21 mouse cellular contexts compared by ENCODE assay signal in genomic region chr3:41495893-41496292, GRCm38 (mm10). TPM values are rescaled to one million over a fixed set of nuclear protein-coding genes. Genes with fewer than 3 reads are reported as not detected.
DNase-seq lines count a peak whose midpoint lies in the region; ATAC-seq and TF ChIP-seq lines count a peak whose summit lies in the region.
"Had no signal": no experiment of that assay in that cellular context is flagged by ENCODE, and none has a peak within 500 bp of the region (broad histone marks: within the 10 kb centered on the region; RNA-seq: fewer than 3 reads in every experiment).

No protein-coding gene starts in this region.

- ATAC-seq in limb, embryonic 11.5 days (ENCODE audit: insufficient number of reproducible peaks, low FRiP score, low TSS enrichment, low read depth), result no peak
- ATAC-seq: forebrain, embryonic 13.5 days; forebrain, embryonic 15.5 days; forebrain, postnatal 0 days had no signal

- peak; percentile 100 for TF ChIP-seq EP300 in ES-Bruce4 (IDR thresholded peaks at IDR 0.05; ENCODE audit: insufficient read depth, low read depth, low read length)

- H3K4me1 ChIP-seq in limb, embryonic 11.5 days (ENCODE audit: control insufficient read depth, insufficient read depth, low read length), result no peaks in the 10 kb centered on the region
- H3K4me1 ChIP-seq in limb, embryonic 10.5 days, result peaks cover 7% of the 10 kb centered on the region; the same call in 1 of the 2 replicates
- H3K4me1 ChIP-seq in ES-Bruce4 (ENCODE audit: control insufficient read depth, insufficient read depth, low read length), result no peaks in the 10 kb centered on the region
- H3K4me1 ChIP-seq in ES-E14 (ENCODE audit: control insufficient read depth in 2 of 2, insufficient read depth in 2 of 2, low read length in 2 of 2, poor library complexity in 1 of 2), result peaks cover 8 to 17% of the 10 kb centered on the region in 2 experiments
- H3K4me1 ChIP-seq: embryonic facial prominence, embryonic 12.5 days; forebrain, embryonic 13.5 days; forebrain, embryonic 15.5 days had no signal

- TF ChIP-seq CTCF in ES-Bruce4 (IDR thresholded peaks at IDR 0.05; ENCODE audit: low read depth, low read length), result no peak

- 83% methylated on average over 3 of the region's 3 CpGs for WGBS in limb, embryonic 11.5 days
- WGBS in limb, embryonic 10.5 days, result 82% methylated on average over 3 of the region's 3 CpGs

- no peak overlapping the region for H3K27ac ChIP-seq in limb, embryonic 11.5 days (replicated peaks; ENCODE audit: low read depth, low read length)
- H3K27ac ChIP-seq in limb, embryonic 10.5 days, result no peak overlapping the region
- H3K27ac ChIP-seq in ES-Bruce4 (ENCODE audit: insufficient read depth, low read length) (peak overlapping the region; percentile 84), ES-E14 (ENCODE audit: insufficient read depth, low read depth, low read length, poor library complexity, severe bottlenecking) (peak overlapping the region; percentile 88; the same call in 1 of the 2 replicates)
- H3K27ac ChIP-seq: embryonic facial prominence, embryonic 10.5 days; embryonic facial prominence, embryonic 12.5 days; forebrain, embryonic 13.5 days; forebrain, embryonic 15.5 days had no signal

- H3K36me3 ChIP-seq in limb, embryonic 11.5 days (ENCODE audit: control insufficient read depth, insufficient read depth, low read length), result no peaks in the 10 kb centered on the region
- no peaks in the 10 kb centered on the region for H3K36me3 ChIP-seq in limb, embryonic 10.5 days
- H3K36me3 ChIP-seq in ES-Bruce4 (ENCODE audit: control insufficient read depth, insufficient read depth, low read length, poor library complexity, severe bottlenecking), result peaks cover 5% of the 10 kb centered on the region; the same call in 1 of the 2 replicates
- H3K36me3 ChIP-seq in ES-E14 (ENCODE audit: control insufficient read depth, insufficient read depth, low read length, poor library complexity, severe bottlenecking), result peaks cover 3% of the 10 kb centered on the region; the same call in 1 of the 2 replicates
- H3K36me3 ChIP-seq: embryonic facial prominence, embryonic 10.5 days; embryonic facial prominence, embryonic 12.5 days; forebrain, embryonic 15.5 days had no signal

- in situ Hi-C loops in ES-E14 (cut with MboI; ENCODE audit: low sequenced_read_pairs in 2 of 2, unreplicated experiment in 2 of 2), result no loop called here

- no peak for TF ChIP-seq POLR2A in ES-Bruce4 (IDR thresholded peaks at IDR 0.05; ENCODE audit: insufficient read depth, low read length)

- H3K9me3 ChIP-seq in limb, embryonic 11.5 days (ENCODE audit: control insufficient read depth, low read length), result no peaks in the 10 kb centered on the region
- no peaks in the 10 kb centered on the region for H3K9me3 ChIP-seq in limb, embryonic 10.5 days (replicated peaks)
- H3K9me3 ChIP-seq in ES-Bruce4 (replicated peaks; ENCODE audit: control insufficient read depth, insufficient read depth, low read length, poor library complexity, severe bottlenecking) (no peaks in the 10 kb centered on the region), ES-E14 (ENCODE audit: control insufficient read depth, insufficient read depth, low read depth, low read length) (no peaks in the 10 kb centered on the region)
- H3K9me3 ChIP-seq: embryonic facial prominence, embryonic 10.5 days; embryonic facial prominence, embryonic 12.5 days; forebrain, embryonic 13.5 days; forebrain, embryonic 15.5 days had no signal

- no peaks in the 10 kb centered on the region for H3K27me3 ChIP-seq in limb, embryonic 11.5 days (ENCODE audit: control insufficient read depth, insufficient read depth, low read length)
- no peaks in the 10 kb centered on the region for H3K27me3 ChIP-seq in limb, embryonic 10.5 days (ENCODE audit: low read depth, poor library complexity, severe bottlenecking)
- H3K27me3 ChIP-seq in ES-Bruce4 (ENCODE audit: control insufficient read depth, insufficient read depth, low read length, poor library complexity, severe bottlenecking), result no peaks in the 10 kb centered on the region
- H3K27me3 ChIP-seq: embryonic facial prominence, embryonic 12.5 days; forebrain, embryonic 13.5 days; forebrain, embryonic 15.5 days had no signal

- H3K4me2 ChIP-seq in limb, embryonic 11.5 days (ENCODE audit: low read depth, severe bottlenecking), result no peak overlapping the region
- H3K4me2 ChIP-seq: embryonic facial prominence, embryonic 12.5 days; forebrain, embryonic 13.5 days; forebrain, embryonic 15.5 days had no signal

- no peak overlapping the region for H3K4me3 ChIP-seq in limb, embryonic 11.5 days (ENCODE audit: low read depth, low read length)
- no peak overlapping the region for H3K4me3 ChIP-seq in limb, embryonic 10.5 days
- H3K4me3 ChIP-seq in ES-Bruce4 (ENCODE audit: low read depth, low read length) (no peak overlapping the region), ES-E14 (ENCODE audit: insufficient read depth in 1 of 2, low read depth in 1 of 2, low read length in 2 of 2, poor library complexity in 1 of 2, severe bottlenecking in 1 of 2) (no peak overlapping the region)
- H3K4me3 ChIP-seq: embryonic facial prominence, embryonic 10.5 days; embryonic facial prominence, embryonic 12.5 days; forebrain, embryonic 13.5 days; forebrain, embryonic 15.5 days had no signal

- peak; percentile 25 for DNase-seq in limb, embryonic 11.5 days (ENCODE audit: low spot score)
- DNase-seq in limb, embryonic 10.5 days (ENCODE audit: low spot score), result no peak
- DNase-seq in ES-E14 (ENCODE audit: low read depth, low spot score) (no peak), ZHBTc4 (ENCODE audit: low read depth, low spot score) (peak; percentile 87), liver (no peak)
- no peak for DNase-seq in lung, postnatal 36 days
- no peak for DNase-seq in c-Kit-positive CD71-positive TER-119-positive erythroid progenitor cells, embryonic 14.5 days (ENCODE audit: low spot score)
- DNase-seq: adrenal gland, adult 2 months; adrenal gland, postnatal 10 days; adrenal gland, postnatal 25 days; cerebellum, adult 11-12 months; cerebellum, adult 2 months; cerebellum, adult 9-10 months; cerebellum, postnatal 10 days; cerebellum, postnatal 25 days; forebrain, postnatal 0 days had no signal

- H3K9ac ChIP-seq in limb, embryonic 11.5 days (ENCODE audit: low read length), result no peak overlapping the region
- peak overlapping the region; percentile 80 for H3K9ac ChIP-seq in ES-Bruce4 (ENCODE audit: low read depth, poor library complexity, severe bottlenecking)
- H3K9ac ChIP-seq in ES-E14 (ENCODE audit: insufficient read depth, low read depth, low read length, poor library complexity, severe bottlenecking), result no peak overlapping the region; the same call in 1 of the 2 replicates
- H3K9ac ChIP-seq: embryonic facial prominence, embryonic 12.5 days; forebrain, embryonic 13.5 days; forebrain, embryonic 15.5 days; forebrain, postnatal 0 days had no signal

TF ChIP-seq in ES-E14, 5 proteins besides CTCF, POLR2A, EP300 and RAD21:
- TF ChIP-seq ZNF384 (IDR thresholded peaks at IDR 0.05; ENCODE audit: low read depth, low read length), result no peak
- TF ChIP-seq MAFK (IDR thresholded peaks at IDR 0.05; ENCODE audit: insufficient read depth, low read depth, low read length), result peak; percentile 89
TF ChIP-seq in ES-E14: peak in this region for 1.

RNA-seq across cellular contexts. Expression of gene Jade1, which starts 59.6 kb away (rescaled TPM):
- polyA plus RNA-seq in limb, embryonic 11.5 days (2014; fragmentation: Nextera tagmentation; extraction: Ambion mirVana), result 13.7 and 13.8 TPM in 2 replicates
- 16.4 and 17.6 TPM in 2 replicates for polyA plus RNA-seq in limb, embryonic 10.5 days (2016; fragmentation: Nextera tagmentation; extraction: Ambion mirVana)
- polyA plus RNA-seq in ES-Bruce4 (2011; ENCODE audit: insufficient read depth, insufficient read length, low read depth, missing spikeins), result 179 and 201 TPM in 2 replicates
- 218 and 272 TPM in 2 replicates for total RNA-seq in ES-E14 (2012; rRNA removed)

Comparison
In these comparisons a context has a peak if more than half of its experiments do, and no peak if none do; other contexts are left out.
1. DNase-seq: peak in limb, embryonic 11.5 days (single experiment) and ZHBTc4 (single experiment); none in limb, embryonic 10.5 days (single experiment), ES-E14 (single experiment), lung, postnatal 36 days (single experiment), c-Kit-positive CD71-positive TER-119-positive erythroid progenitor cells, embryonic 14.5 days (single experiment) and liver (single experiment).
2. H3K27ac ChIP-seq: peak in ES-Bruce4 (single experiment) and ES-E14 (single experiment); none in limb, embryonic 11.5 days (single experiment) and limb, embryonic 10.5 days (single experiment).